Mouse (Mus musculus): ENCODE measurements around the gene Rimbp2.

The Rimbp2 gene

GRCm38 (mm10) chr5:128845033-128845432 is 108.3 kb downstream of the Rimbp2 start:
- no peak for DNase-seq (ENCODE audit: low read depth, low spot score)

- no peak for DNase-seq (ENCODE audit: low read depth, low spot score)
Observed at GRCm38 (mm10) chr5:128843982-128844381, 109.3 kb downstream of the Rimbp2 start.

- no peak for DNase-seq (ENCODE audit: low read depth, low spot score)
Observed at GRCm38 (mm10) chr5:128841541-128841940, 111.7 kb downstream of the Rimbp2 start.

- no peak for DNase-seq (ENCODE audit: low read depth, low spot score)
Observed at GRCm38 (mm10) chr5:128837045-128837444, 116.2 kb downstream of the Rimbp2 start.

GRCm38 (mm10) chr5:128834126-128834525 is 119.2 kb downstream of the Rimbp2 start:
- DNase-seq (ENCODE audit: low read depth, low spot score): no peak

GRCm38 (mm10) chr5:128822843-128823242 is 130.4 kb downstream of the Rimbp2 start:
- no peak for DNase-seq (ENCODE audit: low read depth, low spot score)

- no peak for DNase-seq (ENCODE audit: low read depth, low spot score)
Observed at GRCm38 (mm10) chr5:128819638-128820285, 133.5 kb downstream of the Rimbp2 start.

GRCm38 (mm10) chr5:128815629-128816028 is 137.7 kb downstream of the Rimbp2 start:
- no peak for DNase-seq (ENCODE audit: low read depth, low spot score)

GRCm38 (mm10) chr5:128815078-128815477 is 138.2 kb downstream of the Rimbp2 start:
- no peak for DNase-seq (ENCODE audit: low read depth, low spot score)

- no peak for DNase-seq (ENCODE audit: low read depth, low spot score)
Observed at GRCm38 (mm10) chr5:128813121-128813520, 140.2 kb downstream of the Rimbp2 start.

- DNase-seq (ENCODE audit: low read depth, low spot score): no peak
Observed at GRCm38 (mm10) chr5:128811431-128811830, 141.9 kb downstream of the Rimbp2 start.

GRCm38 (mm10) chr5:128810006-128810405 is 143.3 kb downstream of the Rimbp2 start:
- no peak for DNase-seq (ENCODE audit: low read depth, low spot score)

- DNase-seq (ENCODE audit: low read depth, low spot score): no peak
Observed at GRCm38 (mm10) chr5:128809406-128809805, 143.9 kb downstream of the Rimbp2 start.

GRCm38 (mm10) chr5:128808547-128809182 is 144.6 kb downstream of the Rimbp2 start:
- no peak for DNase-seq (ENCODE audit: low read depth, low spot score)

- DNase-seq (ENCODE audit: low read depth, low spot score): no peak
Observed at GRCm38 (mm10) chr5:128807408-128807807, 145.9 kb downstream of the Rimbp2 start.

GRCm38 (mm10) chr5:128806296-128806998 is 146.8 kb downstream of the Rimbp2 start:
- DNase-seq (ENCODE audit: low read depth, low spot score): no peak

- DNase-seq (ENCODE audit: low read depth, low spot score): no peak
Observed at GRCm38 (mm10) chr5:128805092-128805491, 148.2 kb downstream of the Rimbp2 start.

GRCm38 (mm10) chr5:128800592-128800991 is 152.7 kb downstream of the Rimbp2 start:
- no peak for DNase-seq (ENCODE audit: low read depth, low spot score)

- DNase-seq (ENCODE audit: low read depth, low spot score): no peak
Observed at GRCm38 (mm10) chr5:128781621-128782020, 171.7 kb downstream of the Rimbp2 start.

GRCm38 (mm10) chr5:128776386-128776785 is 176.9 kb downstream of the Rimbp2 start:
- DNase-seq (ENCODE audit: low read depth, low spot score): no peak

GRCm38 (mm10) chr5:128769026-128769631 is 184.2 kb downstream of the Rimbp2 start:
- DNase-seq (ENCODE audit: low read depth, low spot score): no peak

- DNase-seq (ENCODE audit: low read depth, low spot score): no peak
Observed at GRCm38 (mm10) chr5:128761118-128761517, 192.2 kb downstream of the Rimbp2 start.
